Comparison of ENCODE assay signal across 11 mouse cellular contexts in genomic region chr14:100889163-100890157, GRCm38 (mm10).
DNase-seq lines count a peak whose midpoint lies in the region; ATAC-seq and TF ChIP-seq lines count a peak whose summit lies in the region.
"Had no signal": no experiment of that assay in that cellular context is flagged by ENCODE, and none has a peak within 500 bp of the region (broad histone marks: within the 10 kb centered on the region; RNA-seq: fewer than 3 reads in every experiment).

No protein-coding gene starts in this region.

- TF ChIP-seq CTCF in lung, adult 2 months (IDR thresholded peaks at IDR 0.05; ENCODE audit: insufficient read depth, low read length): no peak

- TF ChIP-seq POLR2A in lung, adult 2 months (IDR thresholded peaks at IDR 0.05; ENCODE audit: borderline replicate concordance, extremely low read depth, low read depth, low read length): no peak

- peak overlapping the region; percentile 82 for H3K27ac ChIP-seq in embryonic facial prominence, embryonic 12.5 days

- H3K36me3 ChIP-seq in embryonic facial prominence, embryonic 12.5 days: no peaks in the 10 kb centered on the region

- H3K9me3 ChIP-seq in embryonic facial prominence, embryonic 12.5 days: no peaks in the 10 kb centered on the region

- DNase-seq in lung, adult 18-20 months: peak; percentile 3 to 4
- DNase-seq in lung, adult 2 months: no peak
- DNase-seq in kidney, postnatal 4 days: peak; percentile 34 to 47
- peak; percentile 24 for DNase-seq in lung, postnatal 36 days
- no peak for DNase-seq in thymus, postnatal 0 days (ENCODE audit: low spot score)
- DNase-seq in gastrocnemius, adult 8-10 months (ENCODE audit: low spot score in 2 of 2): no peak
- no peak for DNase-seq in thymus, postnatal 14 days
- DNase-seq: cerebellum, postnatal 36 days; layer of hippocampus, adult 9-11 months had no signal

- H3K4me1 ChIP-seq in lung, adult 2 months (ENCODE audit: control insufficient read depth, insufficient read depth, low read length): no peaks in the 10 kb centered on the region; the same call in 1 of the 2 replicates
- H3K4me1 ChIP-seq in embryonic facial prominence, embryonic 12.5 days: peaks cover 11% of the 10 kb centered on the region

- no peaks in the 10 kb centered on the region for H3K27me3 ChIP-seq in embryonic facial prominence, embryonic 12.5 days

- H3K9ac ChIP-seq in embryonic facial prominence, embryonic 12.5 days: no peak overlapping the region

- no peak overlapping the region for H3K4me2 ChIP-seq in embryonic facial prominence, embryonic 12.5 days (replicated peaks)

- WGBS in lung, adult 2 months: 53% methylated on average over 18 of the region's 18 CpGs
- WGBS in embryonic facial prominence, embryonic 12.5 days: 17% methylated on average over 18 of the region's 18 CpGs

- no peak overlapping the region for H3K4me3 ChIP-seq in lung, adult 2 months (replicated peaks; ENCODE audit: extremely low read depth, low read depth, low read length)
- H3K4me3 ChIP-seq in embryonic facial prominence, embryonic 12.5 days: no peak overlapping the region

- 0 out of 2 replicates have a peak, but pooled peaks have one; percentile 22 for ATAC-seq in embryonic facial prominence, embryonic 12.5 days (ENCODE audit: insufficient number of reproducible peaks, insufficient read depth, low FRiP score, low TSS enrichment)
- ATAC-seq: midbrain, embryonic 16.5 days had no signal

Comparison
In these comparisons a context has a peak if more than half of its experiments do, and no peak if none do; other contexts are left out.
1. DNase-seq: peak in lung, adult 18-20 months (2 of 2), kidney, postnatal 4 days (2 of 2) and lung, postnatal 36 days (single experiment); none in lung, adult 2 months (single experiment), thymus, postnatal 0 days (single experiment), gastrocnemius, adult 8-10 months (0 of 2) and thymus, postnatal 14 days (single experiment).